In the genomic region with DNA sequence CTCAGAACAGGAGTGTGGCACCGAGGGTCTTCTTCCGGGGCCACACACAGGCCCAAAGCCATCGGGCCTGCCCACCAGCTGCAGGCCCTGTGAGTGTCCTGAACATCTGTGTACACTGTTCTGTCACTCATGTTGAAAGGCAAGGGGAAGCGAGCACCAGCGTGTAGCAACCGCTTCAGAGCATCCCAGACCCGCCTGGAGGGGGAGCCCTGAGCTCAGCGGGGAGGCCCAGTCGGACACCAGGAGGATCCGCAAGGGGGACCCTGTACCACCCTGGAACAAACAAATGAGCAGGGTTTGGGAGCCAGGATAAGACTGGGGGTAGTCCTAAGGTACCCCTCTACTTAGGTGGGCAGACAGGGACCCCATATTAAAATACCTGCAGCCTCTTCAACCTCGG, we compare ENCODE assay signal across 9 mouse cellular contexts. TPM values are rescaled to one million over a fixed set of nuclear protein-coding genes. Genes with fewer than 3 reads are reported as not detected.
DNase-seq lines count a peak whose midpoint lies in the region; ATAC-seq and TF ChIP-seq lines count a peak whose summit lies in the region.
"Had no signal": no experiment of that assay in that cellular context is flagged by ENCODE, and none has a peak within 500 bp of the region (broad histone marks: within the 10 kb centered on the region; RNA-seq: fewer than 3 reads in every experiment).

No protein-coding gene starts in this region.

- no peak for ATAC-seq in liver, embryonic 12.5 days

- peaks cover 19% of the 10 kb centered on the region for H3K4me1 ChIP-seq in liver, embryonic 12.5 days
- H3K4me1 ChIP-seq in bone marrow, adult 2 months (ENCODE audit: control insufficient read depth, insufficient read depth, low read length) = no peaks in the 10 kb centered on the region
- no peaks in the 10 kb centered on the region for H3K4me1 ChIP-seq in liver, adult 2 months (ENCODE audit: control insufficient read depth, insufficient read depth, low read length)
- peaks cover 57% of the 10 kb centered on the region for H3K4me1 ChIP-seq in heart, embryonic 10.5 days
- H3K4me1 ChIP-seq: embryonic facial prominence, embryonic 13.5 days had no signal

- H3K36me3 ChIP-seq in liver, embryonic 12.5 days = no peaks in the 10 kb centered on the region
- H3K36me3 ChIP-seq in liver, adult 2 months (ENCODE audit: control insufficient read depth, insufficient read depth, low read length) = no peaks in the 10 kb centered on the region
- H3K36me3 ChIP-seq in heart, embryonic 10.5 days = peaks cover 8% of the 10 kb centered on the region; the same call in 1 of the 2 replicates
- H3K36me3 ChIP-seq: embryonic facial prominence, embryonic 13.5 days had no signal

- H3K4me3 ChIP-seq in liver, embryonic 12.5 days = no peak overlapping the region
- no peak overlapping the region for H3K4me3 ChIP-seq in bone marrow, adult 2 months (replicated peaks; ENCODE audit: control insufficient read depth, low read depth, low read length)
- H3K4me3 ChIP-seq in liver, adult 2 months (ENCODE audit: insufficient read depth, low read depth, low read length) = no peak overlapping the region
- H3K4me3 ChIP-seq in heart, embryonic 10.5 days = no peak overlapping the region
- H3K4me3 ChIP-seq: embryonic facial prominence, embryonic 13.5 days had no signal

- H3K27ac ChIP-seq in liver, embryonic 12.5 days = no peak overlapping the region
- no peak overlapping the region for H3K27ac ChIP-seq in bone marrow, adult 2 months (ENCODE audit: control insufficient read depth, insufficient read depth, low read depth, low read length, poor library complexity)
- no peak overlapping the region for H3K27ac ChIP-seq in liver, adult 2 months (replicated peaks; ENCODE audit: insufficient read depth, low read depth, low read length)
- H3K27ac ChIP-seq in heart, embryonic 10.5 days = no peak overlapping the region
- H3K27ac ChIP-seq: embryonic facial prominence, embryonic 13.5 days had no signal

- DNase-seq in adrenal gland, postnatal 14 days = peak; percentile 60
- no peak for DNase-seq in adrenal gland, adult 8-10 months
- DNase-seq in liver = peak; percentile 41
- no peak for DNase-seq in liver, adult 2 months (ENCODE audit: extremely low read depth, low read depth, low spot score)
- no peak for DNase-seq in yolk sac, embryonic 10.5 days (ENCODE audit: low spot score)
- no peak for DNase-seq in heart, embryonic 10.5 days (ENCODE audit: low spot score)

- no peak overlapping the region for H3K4me2 ChIP-seq in liver, embryonic 12.5 days
- H3K4me2 ChIP-seq: embryonic facial prominence, embryonic 13.5 days had no signal

- no peak for TF ChIP-seq POLR2A in bone marrow, adult 2 months (IDR thresholded peaks at IDR 0.05; ENCODE audit: borderline replicate concordance, control insufficient read depth, low read depth, low read length)
- no peak for TF ChIP-seq POLR2A in liver, adult 2 months (IDR thresholded peaks at IDR 0.05; ENCODE audit: extremely low read depth, insufficient read depth, low read length)

- H3K79me2 ChIP-seq in liver, adult 2 months (ENCODE audit: control insufficient read depth, insufficient read depth, low read length) = no peaks in the 10 kb centered on the region

- no peak overlapping the region for H3K9ac ChIP-seq in liver, embryonic 12.5 days
- H3K9ac ChIP-seq in liver, adult 2 months (ENCODE audit: low read depth, low read length) = no peak overlapping the region
- H3K9ac ChIP-seq: embryonic facial prominence, embryonic 13.5 days had no signal

- H3K27me3 ChIP-seq in liver, embryonic 12.5 days (replicated peaks) = peaks cover 21% of the 10 kb centered on the region
- H3K27me3 ChIP-seq in liver, adult 2 months (ENCODE audit: control insufficient read depth, insufficient read depth, low read length) = no peaks in the 10 kb centered on the region
- H3K27me3 ChIP-seq in heart, embryonic 10.5 days (ENCODE audit: insufficient read depth, poor library complexity, severe bottlenecking) = peaks cover 36% of the 10 kb centered on the region

- peak; percentile 39 for TF ChIP-seq CTCF in bone marrow, adult 2 months (IDR thresholded peaks at IDR 0.05; ENCODE audit: control insufficient read depth, insufficient read depth, low read length)
- peak; percentile 68 for TF ChIP-seq CTCF in liver, adult 2 months (IDR thresholded peaks at IDR 0.05; ENCODE audit: low read depth, low read length)

- 35% methylated on average over 11 of the region's 11 CpGs for WGBS in liver, embryonic 12.5 days (ENCODE audit: insufficient replicate concordance)
- WGBS in bone marrow, adult 2 months = 29% methylated on average over 11 of the region's 11 CpGs
- WGBS in liver, adult 2 months = 27% methylated on average over 11 of the region's 11 CpGs
- 41% methylated on average over 11 of the region's 11 CpGs for WGBS in heart, embryonic 10.5 days

- no peaks in the 10 kb centered on the region for H3K9me3 ChIP-seq in liver, embryonic 12.5 days (replicated peaks)
- H3K9me3 ChIP-seq in heart, embryonic 10.5 days = no peaks in the 10 kb centered on the region
- H3K9me3 ChIP-seq: embryonic facial prominence, embryonic 13.5 days had no signal

RNA-seq across cellular contexts. Expression of a gene that starts 9.4 kb away (rescaled TPM):
- total RNA-seq in adrenal gland, postnatal 14 days (2021) = 11.8 and 17.0 TPM in 2 replicates
- total RNA-seq in adrenal gland, adult 8-10 months (2022) = 10 to 100 TPM; 15.9 to 41.5 (median 18.6) TPM
- not detected in 2 replicates for polyA plus RNA-seq in liver, embryonic 12.5 days (2016; fragmentation: Nextera tagmentation; extraction: Ambion mirVana)
- not detected in 2 replicates for polyA plus RNA-seq in bone marrow, adult 2 months (2011; ENCODE audit: insufficient read depth, insufficient read length, low replicate concordance, missing spikeins)
- total RNA-seq in liver, adult 2 months (2014; rRNA removed) = 0.07 and 0.09 TPM in 2 replicates
- 0.07 TPM in 2 replicates for polyA plus RNA-seq in liver, adult 2 months (2012; rRNA removed)
- polyA plus RNA-seq in heart, embryonic 10.5 days (2016; fragmentation: Nextera tagmentation; extraction: Ambion mirVana) = 5.6 and 12.4 TPM in 2 replicates

RNA-seq across cellular contexts. Expression of a gene that starts 17.9 kb away (rescaled TPM):
- total RNA-seq in adrenal gland, postnatal 14 days (2021) = 3.9 and 6.0 TPM in 2 replicates
- 10 to 100 TPM in 2 of 4 experiments, 1 to 10 TPM in 2; 9.5 to 15.5 (median 10.5) TPM for total RNA-seq in adrenal gland, adult 8-10 months (2022)
- 0.31 and 0.38 TPM in 2 replicates for polyA plus RNA-seq in liver, embryonic 12.5 days (2016; fragmentation: Nextera tagmentation; extraction: Ambion mirVana)
- 0.62 TPM in 1 of 2 replicates, not detected in the other for polyA plus RNA-seq in bone marrow, adult 2 months (2011; ENCODE audit: insufficient read depth, insufficient read length, low replicate concordance, missing spikeins)
- total RNA-seq in liver, adult 2 months (2014; rRNA removed) = 0.07 TPM in 1 of 2 replicates, not detected in the other
- polyA plus RNA-seq in liver, adult 2 months (2012; rRNA removed) = not detected in 2 replicates
- polyA plus RNA-seq in heart, embryonic 10.5 days (2016; fragmentation: Nextera tagmentation; extraction: Ambion mirVana) = 1.2 and 1.5 TPM in 2 replicates

Comparison
In these comparisons a context has a peak if more than half of its experiments do, and no peak if none do; other contexts are left out.
1. DNase-seq: peak in adrenal gland, postnatal 14 days (single experiment) and liver (single experiment); none in adrenal gland, adult 8-10 months (single experiment), liver, adult 2 months (single experiment), yolk sac, embryonic 10.5 days (single experiment) and heart, embryonic 10.5 days (single experiment).